Mouse (Mus musculus) frontal cortex, postnatal 10 days (tissue): Measurements from ENCODE around the gene G0s2.
"Not testable (repeated sequence)": the region's sequence is repeated elsewhere in the genome, so short reads cannot be mapped to it uniquely, and the experiment has no call there.

Experiments used
- DNase-seq, 2 experiments: peaks; one replicate each; pipeline ENCODE4 v3.0.0; 2022; ENCODE audit warnings: low spot score in 2 of 2, mixed read lengths in 1 of 2

The G0s2 gene

GRCm38 (mm10) chr1:193287578-193287977 lies 14.6 kb upstream of the G0s2 start:
- DNase-seq: no peak

GRCm38 (mm10) chr1:193285766-193286325 lies 12.8 kb upstream of the G0s2 start:
- not testable (repeated sequence) for DNase-seq

GRCm38 (mm10) chr1:193284228-193284779 lies 11.3 kb upstream of the G0s2 start:
- DNase-seq: no peak

- DNase-seq: no peak
Observed at GRCm38 (mm10) chr1:193281344-193281743, 8.3 kb upstream of the G0s2 start.

GRCm38 (mm10) chr1:193279492-193279891 lies 6.5 kb upstream of the G0s2 start:
- no peak for DNase-seq

- DNase-seq: no peak
Observed at GRCm38 (mm10) chr1:193278414-193279045, 5.5 kb upstream of the G0s2 start.

GRCm38 (mm10) chr1:193274407-193275071 lies 1.5 kb upstream of the G0s2 start:
- no peak for DNase-seq

- peak; percentile 17 to 34 for DNase-seq
Observed at GRCm38 (mm10) chr1:193272137-193272915, 691 bp downstream of the G0s2 start.

- no peak for DNase-seq
Observed at GRCm38 (mm10) chr1:193270965-193271763, 1.9 kb downstream of the G0s2 start.

- DNase-seq: no peak
Observed at GRCm38 (mm10) chr1:193265734-193266133, 7.3 kb downstream of the G0s2 start.

GRCm38 (mm10) chr1:193263955-193264598 lies 8.9 kb downstream of the G0s2 start, which contains the start of gene Hsd11b1:
Gene Hsd11b1 (minus strand): TSS chr1:193264075.
- no peak for DNase-seq

GRCm38 (mm10) chr1:193263026-193263907 lies 9.8 kb downstream of the G0s2 start:
- no peak for DNase-seq

- DNase-seq: no peak
Observed at GRCm38 (mm10) chr1:193261897-193262548, 11.0 kb downstream of the G0s2 start.

- no peak for DNase-seq
Observed at GRCm38 (mm10) chr1:193259559-193259958, 13.5 kb downstream of the G0s2 start.

- DNase-seq: no peak
Observed at GRCm38 (mm10) chr1:193256621-193257098, 16.4 kb downstream of the G0s2 start.

GRCm38 (mm10) chr1:193256289-193256577 lies 16.8 kb downstream of the G0s2 start:
- DNase-seq: no peak

GRCm38 (mm10) chr1:193255488-193256288 lies 17.3 kb downstream of the G0s2 start:
- DNase-seq: peak; percentile 44 to 73

GRCm38 (mm10) chr1:193255032-193255431 lies 18.0 kb downstream of the G0s2 start:
- DNase-seq: no peak
